Mouse (Mus musculus) brain, embryonic 14.5 days (tissue): ENCODE measurements around the gene Strn.

Source experiments
- CTCF ChIP-seq: fragments of 200-500 bp; IDR thresholded peaks from 2 replicates; pipeline ENCODE4 v1.5.1; 2012; ENCODE audit warnings: inconsistent platforms, mild to moderate bottlenecking, moderate library complexity, borderline replicate concordance; ENCODE audit not compliant: insufficient read depth, insufficient read length; ENCODE audit errors: extremely low read depth
- POLR2A ChIP-seq: fragments of 200-500 bp; IDR thresholded peaks from 2 replicates; pipeline ENCODE4 v1.6.1; 2012; ENCODE audit warnings: mild to moderate bottlenecking, inconsistent platforms, borderline replicate concordance; ENCODE audit not compliant: poor library complexity, insufficient read depth, insufficient read length, severe bottlenecking; ENCODE audit errors: extremely low read depth

DNA sequence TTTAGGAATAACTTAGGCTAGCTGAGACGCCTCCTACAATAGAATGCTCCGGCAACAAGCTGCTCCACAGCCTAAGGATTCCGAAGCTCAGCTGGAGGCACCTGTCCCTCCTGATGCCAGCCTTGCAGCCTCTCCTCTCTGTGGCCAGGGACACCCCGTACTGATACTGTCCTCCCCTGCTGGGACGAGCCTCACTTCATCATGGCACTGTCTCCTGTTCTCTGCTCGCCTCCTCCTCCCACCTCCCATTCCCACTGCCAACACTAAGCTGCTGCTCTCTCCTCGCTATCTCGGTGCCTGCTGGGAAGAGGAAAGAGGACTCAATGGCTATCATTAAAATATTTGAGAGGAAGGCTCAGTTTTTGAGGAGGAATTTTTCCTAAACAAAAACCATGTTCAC, 30.6 kb upstream of the Strn start:
- TF ChIP-seq CTCF (no peak), POLR2A (no peak)
